Mouse (Mus musculus) embryo, embryonic 10 days (tissue): Measurements from ENCODE around the gene Mcl1.
"Not testable (repeated sequence)": the region's sequence is repeated elsewhere in the genome, so short reads cannot be mapped to it uniquely, and the experiment has no call there.

Experiments used
- DNase-seq: peaks from one replicate; pipeline ENCODE4 v3.0.0-alpha.2; 2015; ENCODE audit warnings: low spot score

The Mcl1 gene

DNA sequence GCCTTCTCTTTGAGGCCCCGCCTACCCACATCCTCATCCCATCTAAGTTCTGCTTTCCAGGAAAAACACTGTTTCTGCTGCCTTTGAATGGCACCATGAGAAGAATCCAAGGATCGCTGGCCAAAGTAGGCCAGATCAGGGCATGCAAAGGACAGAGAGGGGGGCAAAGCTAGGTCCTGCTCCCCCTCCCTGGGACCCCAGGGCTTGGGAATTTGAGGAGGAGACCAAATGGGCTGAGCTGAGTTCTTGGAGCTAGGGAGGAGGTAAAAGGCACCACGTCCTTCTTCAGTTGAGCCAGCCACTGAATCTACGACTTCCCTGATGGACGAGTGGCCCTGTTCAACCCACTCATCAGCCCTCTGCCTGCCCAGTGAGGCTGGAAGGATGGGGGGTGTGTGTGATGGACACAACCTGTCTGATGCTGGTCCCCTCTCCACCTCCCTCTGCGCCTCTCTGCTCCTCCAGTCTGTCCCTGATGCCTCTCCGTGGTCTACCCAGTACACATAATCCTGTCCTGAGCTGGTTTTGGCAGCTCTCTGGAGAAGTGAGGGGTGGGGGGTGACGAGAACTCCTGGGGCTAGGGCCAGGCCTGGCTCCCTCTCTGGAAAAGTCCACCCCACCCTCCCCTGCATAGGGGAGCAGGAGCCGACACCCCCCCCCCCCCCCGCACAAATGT is 28.0 kb downstream of the Mcl1 start:
- no peak for DNase-seq

DNA sequence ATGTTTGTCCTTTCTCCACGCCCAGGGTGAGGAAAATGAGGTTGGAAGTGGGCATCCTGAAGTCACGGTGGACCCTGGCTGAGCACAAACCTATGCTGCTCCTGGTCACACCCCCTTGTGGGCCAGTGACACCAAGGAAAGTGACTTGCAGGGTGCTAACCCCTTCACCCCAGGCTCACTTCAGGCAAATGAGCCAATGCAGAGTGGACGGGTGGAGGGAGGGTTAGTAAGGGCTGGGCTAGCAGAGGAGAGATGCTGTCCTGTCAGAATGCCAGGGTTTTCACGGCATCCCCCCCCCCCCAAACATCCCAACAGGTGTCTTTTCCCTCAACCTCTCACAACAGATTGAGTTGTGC is 28.6 kb downstream of the Mcl1 start:
- no peak for DNase-seq

DNA sequence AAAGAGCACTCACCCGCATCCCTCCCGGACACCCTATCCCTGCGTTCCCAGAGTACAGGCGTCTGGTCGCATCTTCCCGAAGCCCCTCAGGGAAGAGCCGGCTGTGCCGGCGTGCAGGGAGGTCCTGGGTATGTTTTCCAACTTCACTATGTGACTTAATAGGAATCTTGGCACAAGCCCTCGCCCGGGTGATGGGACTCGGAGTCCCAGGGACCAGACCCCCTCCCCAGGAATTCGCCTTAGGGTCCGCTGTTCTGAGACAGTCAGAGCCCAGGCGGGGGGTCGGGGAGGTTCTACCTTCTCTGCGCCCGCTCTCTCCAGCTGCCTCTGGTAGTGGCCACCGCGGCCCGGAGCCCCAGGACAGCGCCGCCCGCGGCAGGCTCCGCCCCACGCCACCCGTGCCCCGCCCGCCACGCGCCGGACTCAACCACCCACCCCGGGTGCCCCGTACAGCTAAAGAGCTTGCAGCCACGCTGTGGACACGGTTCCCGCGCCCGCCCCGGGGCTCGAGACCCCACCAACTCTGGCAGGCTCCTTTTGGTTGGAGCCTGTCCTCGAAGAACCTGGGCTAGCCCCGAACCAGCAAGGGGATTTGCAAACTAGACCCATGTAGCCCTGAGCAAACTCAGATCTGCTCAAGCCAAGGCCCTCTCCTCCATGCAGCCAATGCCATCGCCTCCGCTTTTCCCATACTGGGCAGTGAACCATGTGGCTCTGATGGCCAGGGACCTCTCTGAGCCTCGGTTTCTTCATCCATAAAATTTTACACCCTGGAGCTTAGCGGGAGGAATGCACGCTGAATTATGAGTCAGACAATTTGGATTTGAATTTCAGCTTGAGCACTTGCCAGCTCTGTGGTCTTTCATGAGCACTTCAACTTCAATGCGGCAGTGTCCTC is 29.2 kb downstream of the Mcl1 start, which contains the start of gene Adamtsl4:
Adamtsl4 (minus strand) TSS at position 394 of the 898 bp plus-strand sequence.
- peak; percentile 49 for DNase-seq

DNA sequence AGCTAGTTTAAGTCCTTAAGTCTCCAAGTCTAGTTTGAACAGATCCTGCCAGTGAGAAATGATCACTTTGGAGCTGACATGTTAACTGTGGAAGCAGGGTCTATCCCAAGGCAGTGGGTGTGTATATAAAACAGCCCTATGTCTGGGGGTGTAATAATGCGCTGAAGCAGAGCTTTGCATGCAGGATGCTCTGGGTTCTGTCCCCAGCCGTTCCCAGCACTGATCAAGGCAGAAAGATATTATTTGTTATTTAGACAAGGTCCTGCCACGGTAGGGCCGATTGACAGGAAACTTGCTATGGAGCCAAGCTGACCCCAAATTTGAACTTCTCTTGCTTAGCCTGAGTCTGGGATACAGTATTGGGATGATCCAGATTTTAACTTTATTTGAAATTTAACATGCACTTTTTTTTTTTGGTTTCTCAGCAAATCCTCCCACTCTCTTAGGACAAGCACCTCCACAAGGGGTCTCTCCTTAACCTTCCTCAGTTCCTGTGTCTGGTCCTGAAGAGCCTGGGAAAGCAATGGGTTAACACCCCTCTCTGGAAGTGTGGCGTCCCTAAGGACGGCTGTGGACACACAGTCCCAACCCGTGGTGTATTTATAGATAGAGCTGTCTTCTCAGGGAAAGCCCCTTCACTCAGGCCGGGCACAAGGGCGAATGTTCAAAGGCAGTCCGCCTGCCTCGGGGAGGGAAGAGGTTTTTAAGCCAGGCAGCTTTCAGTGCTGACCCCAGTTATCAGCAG is 30.8 kb downstream of the Mcl1 start:
- DNase-seq = peak; percentile 52

DNA sequence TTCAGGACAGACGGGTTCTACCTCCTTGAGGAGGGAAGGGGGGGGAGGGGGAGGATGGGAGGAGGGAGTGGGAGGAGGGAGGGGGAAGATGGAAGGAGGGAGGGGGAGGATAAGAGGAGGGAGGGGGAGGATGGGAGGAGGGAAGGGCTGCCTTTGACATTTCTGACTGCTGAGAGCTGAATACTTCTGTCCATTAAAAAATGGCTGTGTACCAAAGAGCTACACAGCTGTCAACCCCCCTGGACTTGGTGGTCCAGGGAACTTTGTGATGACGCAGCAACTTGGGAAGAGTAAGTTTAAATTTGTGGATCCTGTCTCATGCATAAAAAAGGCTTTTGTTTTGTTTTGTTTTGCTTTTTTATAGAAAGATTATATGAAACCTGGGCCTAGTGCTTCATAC is 31.4 kb downstream of the Mcl1 start:
- no peak for DNase-seq

DNA sequence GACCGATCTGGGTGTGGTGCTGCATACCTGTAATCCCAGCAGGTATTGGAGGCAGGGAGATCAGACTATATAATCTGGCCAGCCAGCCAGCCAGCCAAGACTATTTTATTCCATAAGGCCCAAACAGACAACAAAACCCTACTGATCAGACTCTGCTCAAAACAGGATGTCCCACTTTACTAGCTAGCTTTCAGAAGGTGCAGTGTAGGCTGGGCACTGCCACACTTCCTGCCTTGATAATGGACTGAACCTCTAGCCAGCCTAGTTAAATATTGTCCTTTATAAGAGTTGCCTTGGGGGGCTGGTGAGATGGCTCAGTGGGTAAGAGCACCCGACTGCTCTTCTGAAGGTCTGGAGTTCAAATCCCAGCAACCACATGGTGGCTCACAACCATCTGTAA is 32.0 kb downstream of the Mcl1 start:
- DNase-seq = not testable (repeated sequence)

DNA sequence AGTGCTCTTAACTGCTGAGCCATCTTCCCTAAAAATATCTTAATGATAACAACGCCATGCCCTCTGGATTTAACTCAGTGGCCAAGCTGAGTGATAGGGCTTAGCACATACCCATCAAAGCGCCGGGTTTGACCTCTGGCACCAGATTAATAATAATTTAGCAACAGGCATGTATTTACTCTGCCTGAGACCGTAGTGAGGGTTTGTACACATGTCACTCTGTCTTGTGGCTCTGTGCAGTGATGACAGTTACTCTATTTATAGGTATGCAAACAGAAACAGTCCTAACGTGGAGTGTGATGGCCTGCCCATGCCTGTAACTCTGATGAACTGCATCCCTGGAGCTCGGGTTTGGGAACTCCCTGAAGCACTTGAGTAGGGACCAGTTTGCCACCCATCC is 34.1 kb downstream of the Mcl1 start:
- no peak for DNase-seq

DNA sequence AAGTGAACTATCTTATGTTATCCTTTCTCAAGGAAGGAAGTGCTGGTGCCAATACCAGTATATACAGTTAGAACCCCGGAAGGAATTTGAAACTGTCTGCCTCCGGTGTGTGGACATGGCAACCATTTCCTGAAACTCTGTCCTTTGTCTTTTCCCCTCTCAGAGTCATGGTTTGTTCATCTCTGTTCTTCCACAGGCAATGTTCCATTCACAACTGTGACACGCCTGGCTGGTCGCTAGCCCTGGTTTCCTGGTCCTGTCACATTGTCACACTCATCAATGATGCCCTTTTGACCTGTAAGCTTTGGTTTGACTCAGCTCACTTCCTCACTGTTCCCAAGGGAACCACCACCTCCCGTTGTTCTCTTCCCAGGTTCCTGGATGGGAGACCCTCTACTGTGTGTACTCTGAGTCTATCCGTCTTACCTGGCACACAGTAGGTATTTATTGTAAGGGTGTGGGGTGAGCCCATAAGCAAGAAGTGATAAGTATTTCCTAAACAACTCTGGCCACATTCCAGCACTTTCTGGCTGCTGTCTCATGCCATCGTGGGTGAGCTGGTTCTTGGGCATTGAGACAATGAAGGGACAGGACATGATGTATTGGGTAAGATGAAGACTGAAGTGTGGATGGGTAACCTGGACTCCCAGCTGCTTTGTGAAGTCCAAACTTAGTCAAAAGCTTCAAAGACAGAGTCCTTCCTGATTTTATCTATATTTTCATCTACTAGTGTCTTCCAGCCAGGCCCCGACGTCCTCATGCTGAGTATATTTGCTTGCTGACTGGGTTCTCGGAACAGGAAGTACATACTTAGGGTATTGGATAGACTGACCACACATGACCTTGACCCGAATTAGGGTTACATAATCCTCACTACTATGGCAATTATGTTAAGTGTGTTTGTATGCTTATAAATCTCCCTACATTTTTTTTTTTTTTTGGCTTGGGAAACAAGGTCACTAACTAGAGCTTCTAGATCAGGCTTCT is 35.5 kb downstream of the Mcl1 start:
- DNase-seq = peak; percentile 75

DNA sequence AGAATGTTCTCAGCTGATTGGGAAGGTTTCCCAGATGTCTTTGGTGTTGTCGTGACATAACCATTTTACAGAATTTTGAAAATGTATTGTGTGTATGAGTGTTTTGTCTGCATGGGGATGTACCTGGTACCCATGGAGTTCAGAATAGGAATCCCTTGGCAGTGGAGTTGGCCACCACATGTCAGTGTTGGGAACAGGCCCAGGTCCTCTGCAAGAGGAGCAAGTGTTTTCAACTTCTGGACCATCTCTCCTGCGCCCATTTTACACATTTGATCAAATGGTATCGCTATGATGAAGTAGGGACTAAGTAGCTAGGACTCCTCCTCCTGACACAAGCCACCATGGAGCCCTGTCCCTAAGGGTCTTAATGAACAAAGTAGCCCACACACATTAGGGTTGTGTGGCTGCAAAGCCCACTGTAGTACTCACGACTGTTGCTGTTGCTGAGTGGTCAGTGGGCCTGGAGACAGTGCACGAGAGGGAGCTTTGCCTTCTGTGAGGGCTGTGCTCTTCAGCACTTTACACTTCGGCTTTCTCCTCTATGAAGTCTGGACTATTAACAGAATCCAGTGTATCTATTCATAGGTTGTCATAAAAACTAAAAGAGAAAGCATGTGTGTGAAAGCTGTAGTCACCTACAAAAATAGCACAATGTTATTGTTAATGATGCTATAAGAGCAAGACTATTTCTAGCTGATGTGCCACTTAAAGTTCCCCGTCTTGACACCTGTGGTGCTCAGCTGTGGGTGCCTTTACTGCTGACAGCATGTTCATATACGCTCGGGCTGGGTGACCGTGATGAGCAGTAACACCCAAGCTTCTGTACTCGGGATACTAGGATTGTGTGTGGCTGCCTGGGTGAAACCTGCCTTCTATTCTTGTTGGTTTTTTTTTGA is 36.5 kb downstream of the Mcl1 start:
- no peak for DNase-seq

DNA sequence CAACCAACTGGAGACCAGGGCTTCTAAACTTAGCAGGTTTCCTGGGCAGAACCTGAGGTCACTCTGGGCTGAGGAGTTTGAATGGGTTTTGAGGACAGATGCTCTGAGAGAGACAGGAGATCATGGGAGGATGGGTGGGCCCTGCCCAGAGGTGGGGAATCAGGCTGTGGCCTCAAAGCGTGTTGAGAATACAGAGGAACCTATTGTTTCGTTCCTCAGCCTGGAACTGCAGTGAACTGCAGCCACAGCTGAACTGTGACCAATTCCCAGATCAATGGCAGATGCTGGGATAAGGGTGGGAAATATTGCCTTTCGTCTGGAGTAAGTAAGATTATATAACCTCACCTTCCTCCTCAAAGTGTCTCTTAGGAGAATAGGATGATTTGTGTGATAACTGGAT is 37.2 kb downstream of the Mcl1 start:
- peak; percentile 60 for DNase-seq

DNA sequence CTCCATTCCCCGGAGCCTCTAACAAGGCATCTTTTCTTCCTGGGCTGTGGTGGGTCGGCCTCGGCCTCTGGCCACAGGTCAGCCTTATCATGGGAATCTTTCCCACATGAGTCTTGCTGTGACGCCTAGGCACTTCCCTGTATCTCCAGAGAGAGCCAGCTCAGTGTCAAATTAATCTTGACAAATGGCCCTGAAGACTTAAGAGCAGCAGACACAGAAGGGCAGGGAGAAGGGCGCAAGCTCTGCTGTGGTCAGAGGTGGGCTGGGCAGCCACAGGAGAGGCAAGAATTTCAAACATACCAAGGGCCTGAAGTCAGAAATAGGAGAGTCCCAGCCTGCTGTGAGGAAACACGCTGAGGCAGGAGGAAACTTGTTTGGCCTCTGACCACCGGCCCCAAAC is 37.8 kb downstream of the Mcl1 start:
- peak; percentile 78 for DNase-seq

DNA sequence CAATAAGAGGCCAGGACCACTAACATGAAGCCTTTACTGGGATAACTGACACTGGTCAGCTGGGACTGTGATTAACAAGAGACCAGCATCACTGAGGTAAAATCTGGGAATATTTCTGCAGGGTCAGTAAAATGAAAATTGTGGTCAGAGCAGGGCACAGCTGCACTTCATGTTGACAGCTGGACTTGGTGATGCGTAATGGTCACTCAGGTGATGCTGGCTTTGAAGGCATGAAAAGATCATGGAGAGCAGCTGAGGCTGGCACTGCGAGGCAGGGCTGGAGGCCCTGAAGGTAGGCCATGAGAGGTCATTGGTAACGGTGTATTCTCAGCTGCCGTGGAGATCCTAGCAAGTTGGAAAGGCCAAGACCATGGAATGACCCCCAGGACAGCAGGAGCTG is 39.7 kb downstream of the Mcl1 start:
- DNase-seq = no peak

DNA sequence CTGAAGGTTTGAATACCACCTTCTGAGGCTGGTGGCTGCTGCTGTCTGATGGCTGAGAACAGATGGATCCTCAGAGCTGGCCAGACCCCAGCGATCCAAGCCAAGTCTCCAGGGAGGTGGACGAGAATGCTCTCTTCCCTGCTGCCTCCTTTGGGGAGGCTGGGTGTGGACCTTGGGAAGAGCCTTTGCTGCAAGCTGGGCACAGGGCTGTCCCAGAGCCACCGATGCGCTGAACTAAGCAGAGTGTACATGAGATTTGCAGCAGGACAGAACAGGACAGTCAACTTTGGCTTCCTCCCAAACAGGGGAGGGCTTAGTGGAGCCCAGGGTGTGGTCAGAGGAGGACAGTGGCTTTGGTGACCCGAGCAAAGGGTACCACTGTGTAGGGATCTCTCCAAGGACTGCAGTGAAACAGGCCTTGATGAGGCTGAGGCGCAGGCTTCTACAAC is 41.7 kb downstream of the Mcl1 start:
- DNase-seq = no peak

DNA sequence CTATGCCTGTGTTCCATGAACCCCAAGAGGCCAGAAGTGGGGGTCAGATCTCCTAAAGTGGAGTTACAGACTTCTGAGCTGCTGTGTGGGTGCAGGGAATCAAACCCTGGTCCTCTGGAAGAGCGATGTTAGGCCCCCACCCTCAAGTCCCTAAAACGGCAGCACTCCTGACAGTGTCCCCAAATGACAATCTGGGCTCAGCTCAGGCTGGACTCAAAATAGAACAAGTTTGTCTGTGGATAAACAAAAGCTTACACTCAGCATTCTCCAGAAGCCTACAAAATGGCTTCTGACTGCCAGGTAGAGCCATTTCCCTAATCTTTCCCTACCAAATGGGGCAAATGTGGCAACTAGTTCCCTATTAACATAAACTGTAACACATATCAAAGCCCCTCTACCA is 42.5 kb downstream of the Mcl1 start:
- DNase-seq = no peak

DNA sequence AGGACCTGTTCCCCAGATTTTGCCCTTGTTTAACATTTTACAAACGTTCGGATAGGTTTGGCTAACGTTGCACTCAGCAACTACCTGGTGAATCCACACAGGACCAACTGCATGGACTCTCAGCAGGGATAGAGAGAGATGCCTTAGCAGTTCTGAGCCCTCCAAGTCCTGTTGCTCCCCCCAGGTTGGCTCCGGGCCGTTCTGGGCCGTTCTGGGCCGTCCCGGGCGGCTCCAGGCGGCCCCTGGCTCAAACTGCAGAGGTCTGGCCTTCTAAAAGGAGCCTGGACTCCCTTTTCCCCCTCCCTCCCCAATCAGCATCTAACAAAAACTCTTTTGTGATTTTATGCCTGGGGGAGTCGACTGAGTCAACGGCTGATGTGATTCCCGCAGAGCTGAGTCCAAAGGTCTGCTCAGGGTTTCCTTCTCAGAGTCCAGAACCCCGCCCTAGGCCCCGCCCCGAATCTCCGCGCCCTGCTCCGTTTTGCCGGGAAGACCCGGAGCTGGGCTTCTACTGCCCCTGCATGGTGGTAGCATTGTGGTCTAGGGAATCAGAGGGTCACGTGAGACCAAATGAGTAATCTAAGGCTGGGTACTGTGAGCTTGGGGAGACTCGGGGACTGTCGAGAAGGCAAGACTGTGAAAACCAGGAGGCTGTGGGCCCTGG is 43.4 kb downstream of the Mcl1 start:
- DNase-seq = peak; percentile 79

DNA sequence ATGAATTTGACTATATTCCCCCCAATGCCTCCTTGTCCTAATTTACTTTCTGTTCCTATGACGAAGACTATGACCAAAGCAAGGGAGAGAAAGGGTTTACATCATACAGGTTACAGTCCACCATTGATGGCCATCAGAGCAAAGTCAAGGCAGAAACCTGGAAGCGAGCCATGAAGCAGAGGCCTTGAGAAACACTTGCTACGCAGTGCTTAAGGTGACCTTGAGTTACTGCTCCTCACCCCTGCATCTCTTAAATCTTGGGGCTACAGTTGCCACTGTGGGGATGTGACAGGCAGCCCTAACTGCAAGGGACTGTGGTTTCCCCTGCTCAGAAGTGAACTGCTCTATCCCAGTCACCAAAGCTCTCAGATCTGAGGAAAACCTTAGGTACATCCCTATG is 44.7 kb downstream of the Mcl1 start:
- no peak for DNase-seq

DNA sequence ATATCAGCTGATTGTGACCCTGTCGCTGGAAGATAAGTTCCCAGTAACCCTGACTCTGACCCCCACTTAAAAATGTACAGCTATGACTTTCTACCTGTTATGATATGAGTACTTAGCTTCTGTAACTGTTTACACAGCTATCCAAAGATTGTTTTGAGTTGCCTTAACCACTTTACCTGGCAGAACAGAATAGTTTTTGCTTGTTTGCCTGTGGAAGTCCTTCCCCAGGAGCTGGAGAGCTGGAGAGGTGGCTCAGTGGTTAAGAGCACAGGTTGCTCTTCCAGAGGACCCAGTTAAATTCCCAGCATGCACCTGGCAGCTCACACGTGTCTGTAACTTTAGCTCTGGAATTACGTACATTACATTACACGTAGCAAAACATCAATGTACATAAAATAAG is 46.0 kb downstream of the Mcl1 start:
- no peak for DNase-seq

DNA sequence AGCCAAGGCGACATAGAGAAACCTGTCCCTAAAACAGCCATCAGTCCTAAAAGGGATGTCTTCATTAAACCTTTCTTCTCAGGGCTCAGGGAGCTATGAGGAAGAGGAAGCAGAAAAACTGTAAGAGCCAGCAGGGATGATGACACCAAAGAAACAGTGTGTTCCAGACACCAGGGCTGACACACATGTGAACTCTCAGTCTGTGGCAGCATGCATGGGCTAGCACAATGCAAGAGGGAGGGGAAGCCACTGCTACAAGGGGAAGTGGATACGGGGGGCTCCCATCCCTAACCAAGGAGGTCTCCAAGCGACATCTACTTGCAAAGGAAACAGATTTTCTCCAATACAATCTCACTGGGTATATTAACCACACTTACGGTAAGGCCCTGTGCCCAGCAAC is 47.7 kb downstream of the Mcl1 start:
- no peak for DNase-seq

DNA sequence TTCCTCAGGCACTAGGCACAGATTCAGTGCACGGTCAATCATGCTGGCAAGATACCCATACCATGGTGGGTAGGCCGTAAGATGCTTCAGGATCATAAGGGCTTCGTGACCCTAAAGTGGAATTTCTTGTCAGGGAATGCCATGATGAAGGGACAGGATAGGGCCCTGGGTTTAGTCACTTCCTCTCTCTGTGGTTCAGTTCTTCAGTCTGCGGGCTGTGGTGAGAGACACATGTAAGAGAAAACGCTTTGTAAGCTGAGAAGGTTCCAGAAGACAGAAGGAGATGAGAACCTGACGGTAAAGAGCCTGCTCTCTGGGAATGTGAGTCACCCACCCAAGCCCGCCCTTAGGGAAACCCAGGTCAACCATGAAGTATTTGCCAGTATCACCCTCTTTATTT is 48.9 kb downstream of the Mcl1 start:
- DNase-seq = no peak

DNA sequence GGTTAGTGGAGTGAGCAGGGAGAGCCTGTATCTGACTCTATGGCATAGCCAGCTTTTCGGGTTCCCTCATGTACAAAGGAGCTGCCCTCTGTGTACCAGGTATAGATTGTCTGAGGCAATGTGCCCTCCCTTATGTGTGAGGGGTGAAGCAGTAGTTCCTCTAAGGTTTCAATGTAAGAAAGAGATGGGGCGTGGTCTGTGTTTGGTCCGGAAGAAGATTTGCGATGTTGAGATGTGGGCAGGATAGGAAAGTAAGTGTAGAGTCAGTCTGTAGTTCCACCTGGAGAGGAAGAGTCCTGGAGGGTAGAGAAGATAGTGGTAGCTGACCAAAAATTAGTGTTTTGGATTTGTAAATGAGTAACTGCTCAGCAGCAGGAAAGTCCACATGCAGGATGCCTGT is 50.5 kb downstream of the Mcl1 start:
- DNase-seq = no peak
